Mouse (Mus musculus) hindbrain, embryonic 10.5 days (tissue): ENCODE measurements around the gene Cd300ld. TPM values are rescaled to one million over a fixed set of nuclear protein-coding genes. Genes with fewer than 3 reads are reported as not detected.
"Not testable (repeated sequence)": the region's sequence is repeated elsewhere in the genome, so short reads cannot be mapped to it uniquely, and the experiment has no call there.

Experiments used
- DNase-seq: peaks from one replicate; pipeline ENCODE4 v3.0.0-alpha.2; 2017; ENCODE audit warnings: low spot score
- H3K27ac ChIP-seq: fragments of 300-500 bp; sonication (generic); 2 replicates; pipeline ENCODE4 v1.5.1; 2016; ENCODE audit warnings: mild to moderate bottlenecking, moderate library complexity
- H3K27me3 ChIP-seq: fragments of 300-500 bp; sonication (generic); 2 replicates; pipeline ENCODE4 v1.6.1; 2016; ENCODE audit warnings: mild to moderate bottlenecking; ENCODE audit not compliant: poor library complexity, insufficient read depth, severe bottlenecking
- H3K36me3 ChIP-seq: fragments of 300-500 bp; sonication (generic); 2 replicates; pipeline ENCODE4 v1.6.1; 2016; ENCODE audit warnings: mild to moderate bottlenecking, moderate library complexity
- H3K4me1 ChIP-seq: fragments of 300-500 bp; sonication (generic); replicated peaks from 2 replicates; pipeline ENCODE4 v1.6.1; 2016; ENCODE audit warnings: mild to moderate bottlenecking
- H3K4me3 ChIP-seq: fragments of 300-500 bp; sonication (generic); 2 replicates; pipeline ENCODE4 v1.5.1; 2016; ENCODE audit warnings: mild to moderate bottlenecking, moderate library complexity
- H3K9me3 ChIP-seq: fragments of 300-500 bp; sonication (generic); 2 replicates; pipeline ENCODE4 v1.6.1; 2016; ENCODE audit warnings: mild to moderate bottlenecking, moderate library complexity
- WGBS: fragments of 180-500 bp; shearing (Covaris S2); methylation state at CpG from one replicate; pipeline ENCODE4 v1.1.7; 2016; 5-methylcytosine and 5-hydroxymethylcytosine counted together
- polyA plus RNA-seq: library from polyadenylated mRNA; unstranded; fragments of >200 nt; fragmentation: Nextera tagmentation; extraction: Ambion mirVana; gene quantifications from 2 replicates; pipeline ENCODE4 v1.2.1, GENCODE M21; 2016

The Cd300ld gene
- polyA plus RNA-seq: 0.08 TPM in 1 of 2 replicates, not detected in the other

GRCm38 (mm10) chr11:114989793-114990192, at the start of gene Cd300ld:
Gene Cd300ld (minus strand): TSS chr11:114989922.
- Histone ChIP-seq H3K36me3 (no peaks in the 10 kb centered on the region), H3K4me3 (no peak within 1 kb of the TSS), H3K27me3 (no peaks in the 10 kb centered on the region), H3K4me1 (no peaks in the 10 kb centered on the region), H3K9me3 (no peaks in the 10 kb centered on the region), H3K27ac (no peak within 1 kb of the TSS)
- WGBS: 78% methylated on average over 4 of the region's 4 CpGs
- DNase-seq: no peak

GRCm38 (mm10) chr11:115037669-115038068, 47.9 kb upstream of the Cd300ld start, which contains the start of gene Cd300ld5:
Gene Cd300ld5 (minus strand): TSS chr11:115037769.
- H3K9me3 ChIP-seq, H3K27ac ChIP-seq, DNase-seq, H3K4me1 ChIP-seq, H3K4me3 ChIP-seq, H3K27me3 ChIP-seq, H3K36me3 ChIP-seq: not testable (repeated sequence)
- WGBS: no CpG with 5 or more reads among the region's 6 CpGs

- H3K36me3 ChIP-seq, H3K4me3 ChIP-seq, DNase-seq, H3K9me3 ChIP-seq, H3K4me1 ChIP-seq, H3K27ac ChIP-seq, H3K27me3 ChIP-seq: not testable (repeated sequence)
- WGBS: no CpG with 5 or more reads among the region's 6 CpGs
Measured at GRCm38 (mm10) chr11:115026912-115027311, 37.2 kb upstream of the Cd300ld start, which contains the start of gene Cd300ld4. Gene Cd300ld4 (minus strand): TSS chr11:115027012.

GRCm38 (mm10) chr11:115016093-115016492, 26.4 kb upstream of the Cd300ld start, which contains the start of gene Cd300ld2:
Gene Cd300ld2 (minus strand): TSS chr11:115016193.
- H3K4me3 ChIP-seq, DNase-seq, H3K27me3 ChIP-seq, H3K27ac ChIP-seq, H3K9me3 ChIP-seq, H3K36me3 ChIP-seq, H3K4me1 ChIP-seq: not testable (repeated sequence)
- no CpG with 5 or more reads among the region's 7 CpGs for WGBS

GRCm38 (mm10) chr11:115004070-115004469, 14.3 kb upstream of the Cd300ld start:
- Histone ChIP-seq H3K27ac (no peak overlapping the region), H3K9me3 (no peaks in the 10 kb centered on the region), H3K4me1 (no peaks in the 10 kb centered on the region), H3K27me3 (no peaks in the 10 kb centered on the region), H3K36me3 (no peaks in the 10 kb centered on the region), H3K4me3 (no peak overlapping the region)
- no peak for DNase-seq
- WGBS: 92% methylated on average over 5 of the region's 5 CpGs

GRCm38 (mm10) chr11:115001474-115002040, 11.8 kb upstream of the Cd300ld start, which contains the start of gene Cd300c2:
Gene Cd300c2 (minus strand): TSS chr11:115001880.
- Histone ChIP-seq H3K4me3 (no peak within 1 kb of the TSS), H3K27me3 (no peaks in the 10 kb centered on the region), H3K9me3 (no peaks in the 10 kb centered on the region), H3K27ac (no peak within 1 kb of the TSS), H3K36me3 (no peaks in the 10 kb centered on the region), H3K4me1 (no peaks in the 10 kb centered on the region)
- 85% methylated on average over 7 of the region's 7 CpGs for WGBS
- DNase-seq: no peak

GRCm38 (mm10) chr11:114981866-114982265, 7.9 kb downstream of the Cd300ld start:
- no peak for DNase-seq
- Histone ChIP-seq H3K27me3 (no peaks in the 10 kb centered on the region), H3K4me1 (no peaks in the 10 kb centered on the region), H3K9me3 (peaks cover 28% of the 10 kb centered on the region), H3K27ac (no peak overlapping the region), H3K36me3 (no peaks in the 10 kb centered on the region), H3K4me3 (no peak overlapping the region)
- 78% methylated on average over 4 of the region's 4 CpGs for WGBS

GRCm38 (mm10) chr11:114972726-114973125, 17.0 kb downstream of the Cd300ld start:
- H3K4me1 ChIP-seq: no peaks in the 10 kb centered on the region
- H3K27me3 ChIP-seq: no peaks in the 10 kb centered on the region
- no peaks in the 10 kb centered on the region for H3K36me3 ChIP-seq
- no peak overlapping the region for H3K27ac ChIP-seq
- H3K4me3 ChIP-seq: no peak overlapping the region
- H3K9me3 ChIP-seq: peaks cover 26% of the 10 kb centered on the region; the same call in 1 of the 2 replicates
- no peak for DNase-seq
- 89% methylated on average over 10 of the region's 10 CpGs for WGBS

GRCm38 (mm10) chr11:114968752-114969207, 20.9 kb downstream of the Cd300ld start, which contains the start of gene Cd300c:
Gene Cd300c (minus strand): TSS chr11:114969157.
- Histone ChIP-seq H3K36me3 (no peaks in the 10 kb centered on the region), H3K9me3 (peaks cover 13% of the 10 kb centered on the region; the same call in 1 of the 2 replicates), H3K4me1 (no peaks in the 10 kb centered on the region), H3K27me3 (no peaks in the 10 kb centered on the region), H3K4me3 (no peak within 1 kb of the TSS), H3K27ac (no peak within 1 kb of the TSS)
- DNase-seq: no peak
- WGBS: 92% methylated on average over 9 of the region's 9 CpGs

- no peak for DNase-seq
- Histone ChIP-seq H3K27ac (no peak overlapping the region), H3K27me3 (no peaks in the 10 kb centered on the region), H3K4me3 (no peak overlapping the region), H3K36me3 (no peaks in the 10 kb centered on the region), H3K4me1 (no peaks in the 10 kb centered on the region), H3K9me3 (no peaks in the 10 kb centered on the region)
- 77% methylated on average over 3 of the region's 3 CpGs for WGBS
Measured at GRCm38 (mm10) chr11:114965182-114965828, 24.4 kb downstream of the Cd300ld start.

- WGBS: 77% methylated on average over 1 of the region's 1 CpGs
- Histone ChIP-seq H3K4me1 (no peaks in the 10 kb centered on the region), H3K27ac (no peak overlapping the region), H3K36me3 (no peaks in the 10 kb centered on the region), H3K27me3 (no peaks in the 10 kb centered on the region), H3K4me3 (no peak overlapping the region), H3K9me3 (no peaks in the 10 kb centered on the region)
- no peak for DNase-seq
Measured at GRCm38 (mm10) chr11:114960369-114960768, 29.4 kb downstream of the Cd300ld start.

GRCm38 (mm10) chr11:114934144-114934543, 55.6 kb downstream of the Cd300ld start, which contains the start of gene Cd300lb:
Gene Cd300lb (minus strand): TSS chr11:114934386.
- no peaks in the 10 kb centered on the region for H3K4me1 ChIP-seq
- no peak within 1 kb of the TSS for H3K4me3 ChIP-seq
- DNase-seq: no peak
- 70% methylated on average over 6 of the region's 6 CpGs for WGBS
- H3K27ac ChIP-seq: no peak within 1 kb of the TSS
- no peaks in the 10 kb centered on the region for H3K9me3 ChIP-seq
- H3K27me3 ChIP-seq: peaks cover 4% of the 10 kb centered on the region; the same call in 1 of the 2 replicates
- H3K36me3 ChIP-seq: no peaks in the 10 kb centered on the region

- 81% methylated on average over 4 of the region's 4 CpGs for WGBS
- Histone ChIP-seq H3K9me3 (no peaks in the 10 kb centered on the region), H3K27ac (no peak overlapping the region), H3K4me1 (no peaks in the 10 kb centered on the region), H3K4me3 (no peak overlapping the region), H3K36me3 (no peaks in the 10 kb centered on the region), H3K27me3 (peaks cover 4% of the 10 kb centered on the region; the same call in 1 of the 2 replicates)
- no peak for DNase-seq
Measured at GRCm38 (mm10) chr11:114933591-114933990, 56.1 kb downstream of the Cd300ld start.
